Mouse (Mus musculus): ENCODE data around the gene Lyrm1. TPM values are rescaled to one million over a fixed set of nuclear protein-coding genes. Genes with fewer than 3 reads are reported as not detected.

Gene Lyrm1
- total and polyA plus RNA-seq, 2 experiments = 1.2 to 6.2 TPM

GRCm38 (mm10) chr7:119899386-119900057, 3.9 kb downstream of the Lyrm1 start:
- H3K27me3 ChIP-seq (ENCODE audit: control insufficient read depth, insufficient read depth, low read length) = no peaks in the 10 kb centered on the region
- 57% methylated on average over 3 of the region's 3 CpGs for WGBS
- no peak overlapping the region for H3K27ac ChIP-seq (replicated peaks; ENCODE audit: insufficient read depth, low read depth, low read length)
- no peak for DNase-seq (ENCODE audit: extremely low read depth, low read depth, low spot score)
- no peaks in the 10 kb centered on the region for H3K36me3 ChIP-seq (ENCODE audit: control insufficient read depth, insufficient read depth, low read length)
- no peak overlapping the region for H3K4me3 ChIP-seq (ENCODE audit: insufficient read depth, low read depth, low read length)
- H3K9ac ChIP-seq (ENCODE audit: low read depth, low read length) = no peak overlapping the region
- no peak for TF ChIP-seq POLR2A (IDR thresholded peaks at IDR 0.05; ENCODE audit: extremely low read depth, insufficient read depth, low read length)
- no peak for TF ChIP-seq CTCF (IDR thresholded peaks at IDR 0.05; ENCODE audit: low read depth, low read length)
- H3K4me1 ChIP-seq (ENCODE audit: control insufficient read depth, insufficient read depth, low read length) = peaks cover 4% of the 10 kb centered on the region; the same call in 1 of the 2 replicates
- peaks cover 9% of the 10 kb centered on the region; the same call in 1 of the 2 replicates for H3K79me2 ChIP-seq (ENCODE audit: control insufficient read depth, insufficient read depth, low read length)

- Histone ChIP-seq H3K36me3 (ENCODE audit: control insufficient read depth, insufficient read depth, low read length) (no peaks in the 10 kb centered on the region), H3K9ac (ENCODE audit: low read depth, low read length) (no peak overlapping the region), H3K27ac (replicated peaks; ENCODE audit: insufficient read depth, low read depth, low read length) (no peak overlapping the region), H3K79me2 (ENCODE audit: control insufficient read depth, insufficient read depth, low read length) (no peaks in the 10 kb centered on the region), H3K4me1 (ENCODE audit: control insufficient read depth, insufficient read depth, low read length) (no peaks in the 10 kb centered on the region), H3K27me3 (ENCODE audit: control insufficient read depth, insufficient read depth, low read length) (no peaks in the 10 kb centered on the region), H3K4me3 (ENCODE audit: insufficient read depth, low read depth, low read length) (no peak overlapping the region)
- TF ChIP-seq POLR2A (IDR thresholded peaks at IDR 0.05; ENCODE audit: extremely low read depth, insufficient read depth, low read length) (no peak), CTCF (IDR thresholded peaks at IDR 0.05; ENCODE audit: low read depth, low read length) (no peak)
- WGBS = 83% methylated on average over 3 of the region's 3 CpGs
- DNase-seq (ENCODE audit: extremely low read depth, low read depth, low spot score) = no peak
Measured at GRCm38 (mm10) chr7:119906523-119907215, 11.0 kb downstream of the Lyrm1 start.

- TF ChIP-seq CTCF (IDR thresholded peaks at IDR 0.05; ENCODE audit: low read depth, low read length) (no peak), POLR2A (IDR thresholded peaks at IDR 0.05; ENCODE audit: extremely low read depth, insufficient read depth, low read length) (no peak)
- Histone ChIP-seq H3K27me3 (ENCODE audit: control insufficient read depth, insufficient read depth, low read length) (no peaks in the 10 kb centered on the region), H3K4me1 (ENCODE audit: control insufficient read depth, insufficient read depth, low read length) (no peaks in the 10 kb centered on the region), H3K36me3 (ENCODE audit: control insufficient read depth, insufficient read depth, low read length) (no peaks in the 10 kb centered on the region), H3K9ac (ENCODE audit: low read depth, low read length) (no peak overlapping the region), H3K79me2 (ENCODE audit: control insufficient read depth, insufficient read depth, low read length) (no peaks in the 10 kb centered on the region), H3K4me3 (ENCODE audit: insufficient read depth, low read depth, low read length) (no peak overlapping the region), H3K27ac (replicated peaks; ENCODE audit: insufficient read depth, low read depth, low read length) (no peak overlapping the region)
- WGBS = 78% methylated on average over 3 of the region's 3 CpGs
- DNase-seq (ENCODE audit: extremely low read depth, low read depth, low spot score) = no peak
Measured at GRCm38 (mm10) chr7:119911727-119912126, 16.1 kb downstream of the Lyrm1 start.

- Histone ChIP-seq H3K27ac (replicated peaks; ENCODE audit: insufficient read depth, low read depth, low read length) (no peak overlapping the region), H3K27me3 (ENCODE audit: control insufficient read depth, insufficient read depth, low read length) (no peaks in the 10 kb centered on the region)
Measured at GRCm38 (mm10) chr7:119920457-119920856, 24.8 kb downstream of the Lyrm1 start.

GRCm38 (mm10) chr7:119921054-119921453, 25.4 kb downstream of the Lyrm1 start:
- Histone ChIP-seq H3K4me3 (ENCODE audit: insufficient read depth, low read depth, low read length) (no peak overlapping the region), H3K4me1 (ENCODE audit: control insufficient read depth, insufficient read depth, low read length) (no peaks in the 10 kb centered on the region), H3K27me3 (ENCODE audit: control insufficient read depth, insufficient read depth, low read length) (no peaks in the 10 kb centered on the region), H3K36me3 (ENCODE audit: control insufficient read depth, insufficient read depth, low read length) (no peaks in the 10 kb centered on the region), H3K9ac (ENCODE audit: low read depth, low read length) (no peak overlapping the region), H3K79me2 (ENCODE audit: control insufficient read depth, insufficient read depth, low read length) (no peaks in the 10 kb centered on the region), H3K27ac (replicated peaks; ENCODE audit: insufficient read depth, low read depth, low read length) (no peak overlapping the region)
- 64% methylated on average over 4 of the region's 4 CpGs for WGBS
- no peak for TF ChIP-seq CTCF (IDR thresholded peaks at IDR 0.05; ENCODE audit: low read depth, low read length)
- TF ChIP-seq POLR2A (IDR thresholded peaks at IDR 0.05; ENCODE audit: extremely low read depth, insufficient read depth, low read length) = no peak
- DNase-seq (ENCODE audit: extremely low read depth, low read depth, low spot score) = peak; percentile 6

More at GRCm38 (mm10) chr7:119920457-119920856, 24.8 kb downstream of the Lyrm1 start:
- WGBS = 48% methylated on average over 2 of the region's 2 CpGs
- no peak for DNase-seq (ENCODE audit: extremely low read depth, low read depth, low spot score)
- Histone ChIP-seq H3K4me3 (ENCODE audit: insufficient read depth, low read depth, low read length) (no peak overlapping the region), H3K4me1 (ENCODE audit: control insufficient read depth, insufficient read depth, low read length) (no peaks in the 10 kb centered on the region), H3K79me2 (ENCODE audit: control insufficient read depth, insufficient read depth, low read length) (no peaks in the 10 kb centered on the region), H3K9ac (ENCODE audit: low read depth, low read length) (no peak overlapping the region), H3K36me3 (ENCODE audit: control insufficient read depth, insufficient read depth, low read length) (no peaks in the 10 kb centered on the region)
- TF ChIP-seq POLR2A (IDR thresholded peaks at IDR 0.05; ENCODE audit: extremely low read depth, insufficient read depth, low read length) (no peak), CTCF (IDR thresholded peaks at IDR 0.05; ENCODE audit: low read depth, low read length) (no peak)

All from liver, adult 2 months (tissue).